Mouse (Mus musculus): ENCODE measurements at regions not wholly inside any gene's neighbourhood (a gene's known extent, or its start where the extent isn't known, plus 50 kb on each side); places are given as distances from the start of the nearest gene placed in this dataset.
A peak's percentile ranks its signal among the peaks of the same experiment; 100 is the strongest.

DNA sequence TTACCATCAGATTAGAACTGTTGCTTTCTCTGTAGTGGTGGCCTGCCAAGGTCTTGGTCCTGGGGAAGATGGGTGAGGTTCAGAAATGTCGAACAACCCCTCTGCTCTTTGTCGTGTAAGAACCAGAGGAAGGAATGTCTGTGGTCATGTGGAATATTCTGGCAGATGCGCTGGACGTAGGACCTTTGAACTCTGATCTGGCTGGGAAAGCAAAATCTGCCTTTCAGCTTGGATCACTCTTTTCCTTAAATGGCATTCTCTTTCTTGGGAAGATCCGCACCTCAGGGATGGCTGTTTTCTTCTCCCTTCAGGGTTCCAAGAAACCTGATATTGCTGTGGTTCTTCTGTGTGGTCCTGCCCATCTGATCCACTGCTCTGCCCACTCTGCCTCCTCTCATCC lies 155.8 kb upstream of the Jun start:
- 87% methylated on average over 5 of the region's 5 CpGs for WGBS
- no peak for DNase-seq (ENCODE audit: low read depth, low spot score)

DNA sequence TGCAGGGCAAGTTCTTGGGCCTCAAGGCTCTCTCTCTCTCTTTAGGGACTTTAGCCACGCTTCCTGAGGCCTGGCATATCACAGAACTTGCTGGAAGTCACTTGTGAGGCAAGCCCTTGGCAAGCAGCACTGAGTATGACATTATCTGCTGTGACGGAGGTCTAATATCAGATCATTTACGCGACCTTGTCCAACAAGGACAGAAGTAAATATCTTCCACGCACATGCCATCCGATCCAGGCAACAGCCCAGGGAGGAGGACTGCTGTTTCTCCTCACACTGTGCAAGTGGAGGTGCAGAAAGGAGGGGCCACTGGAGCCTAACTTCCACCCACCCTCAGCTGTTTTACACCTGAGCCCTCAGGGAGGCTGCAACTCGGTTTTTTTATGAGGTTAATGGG lies 156.8 kb upstream of the Jun start:
- WGBS, result 82% methylated on average over 7 of the region's 7 CpGs
- no peak for DNase-seq (ENCODE audit: low read depth, low spot score)

DNA sequence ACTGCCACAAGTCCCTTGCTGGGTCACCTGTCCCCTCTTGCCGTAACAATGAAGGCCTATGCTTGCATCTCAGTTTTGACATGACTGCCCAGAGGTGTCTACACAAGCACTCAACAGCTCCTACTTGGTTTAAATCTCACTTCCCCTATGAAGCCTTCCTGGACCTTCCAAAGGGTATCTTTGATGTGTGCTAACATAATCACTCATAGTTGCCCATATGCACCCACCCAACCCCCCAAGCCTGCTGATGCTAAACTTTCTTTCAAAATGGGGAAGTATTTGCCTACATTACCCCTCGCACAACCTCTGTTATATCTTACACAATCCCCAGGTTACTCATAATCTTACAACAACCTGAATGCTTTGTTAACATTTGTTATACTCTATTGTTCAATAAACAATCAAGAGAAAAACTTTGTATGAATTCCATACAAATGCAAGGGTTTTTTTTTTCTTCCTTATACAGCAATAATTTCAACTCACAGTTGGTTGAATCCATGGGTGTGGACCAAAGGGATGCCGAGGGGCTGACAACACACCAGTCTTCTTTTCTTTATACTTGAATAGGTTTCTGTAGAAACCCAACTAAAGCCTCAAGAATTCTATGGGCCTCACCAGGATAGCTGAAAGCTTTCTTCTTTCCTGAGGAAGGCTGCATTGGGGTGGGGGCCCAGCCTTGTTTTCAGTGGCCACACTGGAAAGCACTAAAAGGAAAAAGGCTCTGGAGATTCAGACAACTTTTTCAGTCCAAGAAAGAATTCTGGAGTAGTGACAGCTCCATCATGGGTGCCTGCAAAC lies 157.5 kb upstream of the Jun start:
- no peak for DNase-seq (ENCODE audit: low read depth, low spot score)
- 89% methylated on average over 3 of the region's 3 CpGs for WGBS

DNA sequence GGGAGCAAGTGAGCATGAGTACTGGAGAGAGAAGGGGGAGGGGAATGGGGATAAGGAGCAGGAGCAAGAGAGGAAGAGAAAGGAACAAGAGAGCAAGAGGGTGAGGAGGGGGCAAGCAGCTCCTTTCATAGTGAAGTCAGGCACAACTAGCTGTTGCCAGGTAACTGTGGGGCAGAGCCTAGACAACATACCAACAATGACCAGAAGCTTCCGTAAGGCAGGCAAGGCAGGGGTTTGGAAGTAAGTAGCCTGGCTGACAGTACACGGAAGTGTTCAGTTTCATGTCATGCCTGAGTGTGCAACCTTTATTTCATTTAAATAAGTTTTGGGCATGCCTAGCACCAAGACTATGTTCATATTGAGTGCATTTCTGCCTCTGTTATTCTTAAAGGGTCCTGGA lies 160.5 kb upstream of the Jun start:
- 88% methylated on average over 2 of the region's 2 CpGs for WGBS
- no peak for DNase-seq (ENCODE audit: low read depth, low spot score)

DNA sequence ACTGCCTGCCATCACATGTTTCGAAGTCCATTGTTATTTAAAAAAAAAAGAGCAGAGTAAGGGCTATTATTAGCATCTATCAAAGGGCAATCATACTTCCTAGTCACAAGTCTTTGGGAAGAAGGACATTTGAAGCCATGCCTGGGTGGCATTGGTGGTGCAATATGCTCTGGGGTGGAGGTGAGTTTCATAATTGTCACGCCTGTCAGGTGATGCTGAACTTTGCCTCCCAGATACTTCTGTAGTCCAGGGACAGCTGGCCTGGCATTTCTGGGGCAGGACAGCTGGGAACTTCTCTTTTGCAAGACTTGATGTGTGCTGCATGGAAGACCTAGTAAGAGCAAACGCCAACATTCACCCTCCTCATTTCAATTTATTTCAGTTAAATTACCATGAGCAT lies 161.0 kb upstream of the Jun start:
- DNase-seq (ENCODE audit: low read depth, low spot score), result no peak
- WGBS, result 64% methylated on average over 3 of the region's 3 CpGs

DNA sequence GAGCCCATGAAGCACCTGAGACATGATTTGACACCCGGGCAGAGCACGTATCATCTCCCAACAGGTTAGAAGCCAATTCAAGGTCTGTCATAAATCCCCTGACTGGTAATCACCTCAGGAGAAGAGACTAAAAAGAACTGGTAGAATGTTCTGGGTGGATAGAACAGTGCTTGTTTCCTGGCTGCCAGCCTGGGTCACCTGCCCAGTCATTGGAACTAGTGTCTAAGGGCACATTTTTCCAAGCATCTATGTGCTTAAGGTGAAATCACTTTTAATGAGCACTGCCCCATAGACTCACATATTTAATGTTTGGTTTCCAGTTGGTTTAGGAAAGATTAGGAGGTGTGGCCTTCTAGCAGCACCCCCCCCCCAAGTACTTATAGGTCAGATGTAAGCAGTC lies 162.0 kb upstream of the Jun start:
- WGBS, result 99% methylated on average over 2 of the region's 2 CpGs
- DNase-seq (ENCODE audit: low read depth, low spot score), result no peak

DNA sequence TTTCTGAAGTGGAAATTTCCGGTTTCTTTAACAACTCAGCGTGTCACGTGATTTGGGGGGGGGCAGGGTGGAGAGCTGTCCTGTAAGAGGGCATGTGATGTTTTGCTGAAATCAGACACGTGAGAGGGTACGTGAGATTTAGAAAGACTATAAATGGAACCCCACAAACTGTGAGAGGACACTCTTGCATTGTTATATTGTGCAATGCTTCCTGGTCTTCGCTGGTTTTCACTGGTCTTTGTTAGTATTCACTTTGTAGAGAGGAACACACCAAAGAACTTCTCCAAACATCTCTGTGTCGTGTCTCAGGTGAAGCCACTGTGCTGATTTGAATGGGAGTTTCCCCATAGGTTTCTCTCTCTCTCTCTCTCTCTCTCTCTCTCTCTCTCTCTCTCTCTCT lies 163.2 kb upstream of the Jun start:
- WGBS, result 82% methylated on average over 7 of the region's 7 CpGs
- no peak for DNase-seq (ENCODE audit: low read depth, low spot score)

DNA sequence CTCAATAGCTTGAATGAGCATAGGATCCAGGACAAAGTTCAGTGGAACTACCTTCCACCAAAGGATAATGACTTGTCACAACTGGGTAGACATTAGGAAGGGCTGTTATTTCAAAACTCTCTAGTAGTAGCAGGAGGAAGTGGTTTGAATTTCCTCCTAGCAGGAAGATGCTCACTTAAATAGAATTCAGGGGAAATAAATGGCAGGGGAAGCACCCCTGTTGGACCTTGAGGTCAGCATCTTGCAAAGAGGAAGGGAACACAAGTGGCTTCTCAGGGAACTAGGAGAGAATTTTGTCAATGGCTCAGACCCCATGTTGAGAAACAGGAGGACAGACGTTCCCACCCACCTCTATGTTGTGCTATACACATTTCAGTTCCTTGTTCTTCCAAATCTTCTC lies 178.4 kb upstream of the Jun start:
- no peak for DNase-seq (ENCODE audit: low read depth, low spot score)
- 82% methylated on average over 1 of the region's 1 CpGs for WGBS

DNA sequence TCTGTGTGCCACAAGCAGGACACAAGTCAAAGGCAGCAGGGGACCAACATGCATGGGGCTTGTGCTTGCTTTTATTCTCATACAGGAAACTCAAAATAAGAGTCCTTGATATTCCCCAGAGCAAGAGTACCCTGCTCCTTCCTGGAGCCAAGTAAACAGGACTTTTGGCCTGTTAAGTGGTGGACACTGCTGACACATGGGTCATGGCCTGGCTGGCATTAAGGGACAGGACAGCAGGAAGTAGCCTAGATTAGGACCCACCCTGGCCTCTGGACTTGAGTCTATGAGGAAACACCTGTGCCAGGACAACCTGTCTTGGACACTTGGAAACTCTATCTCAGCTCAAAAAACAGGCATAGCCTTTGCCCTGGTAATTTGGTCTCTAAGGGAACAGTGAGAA lies 181.0 kb upstream of the Jun start:
- peak; percentile 31 for DNase-seq (ENCODE audit: low read depth, low spot score)

DNA sequence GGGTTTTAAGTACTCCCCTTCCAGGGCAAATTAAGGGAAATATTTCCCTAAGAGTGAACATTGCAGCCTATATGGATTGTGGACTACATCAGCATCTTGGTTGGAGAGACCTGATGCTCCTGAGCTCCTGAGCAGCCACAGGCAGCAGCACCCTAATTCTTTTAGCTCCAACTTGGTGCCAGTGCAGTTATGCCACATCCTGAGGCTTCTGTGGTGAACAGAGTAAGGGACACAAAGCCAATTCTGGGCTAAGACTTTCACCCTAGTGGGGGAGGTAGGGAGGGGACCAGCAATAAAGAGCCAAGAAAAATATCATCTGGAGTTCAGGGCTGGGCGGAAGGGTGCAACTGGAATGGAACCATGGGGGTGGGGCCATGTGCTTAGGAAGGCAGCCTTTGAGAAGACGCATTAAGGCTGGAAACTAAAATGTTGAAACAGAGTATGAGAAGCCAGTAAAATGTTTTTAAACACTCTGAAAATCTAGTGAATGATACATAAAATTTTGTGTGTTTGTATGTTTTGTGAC lies 182.1 kb upstream of the Jun start:
- WGBS, result 57% methylated on average over 2 of the region's 2 CpGs

DNA sequence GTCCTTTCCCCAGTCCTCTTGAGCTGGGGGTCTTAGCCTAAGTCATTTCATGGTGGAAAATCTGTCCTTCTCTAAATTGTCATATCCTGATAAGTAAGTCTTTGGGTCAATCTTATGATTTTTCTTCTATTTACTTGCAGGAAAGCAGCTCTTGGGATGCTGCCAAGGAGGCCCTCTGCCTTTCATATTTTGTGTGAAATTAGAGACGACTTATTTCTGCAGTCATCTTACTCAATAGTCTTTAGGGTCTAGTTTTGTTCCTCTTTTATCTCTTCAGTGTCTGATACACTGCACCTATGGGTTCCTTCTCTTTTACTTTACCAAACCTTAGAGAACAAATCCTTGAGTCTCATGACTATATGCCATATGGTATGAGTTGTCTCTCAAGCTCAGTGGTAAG lies 196.0 kb upstream of the Jun start:
- 51% methylated on average over 1 of the region's 1 CpGs for WGBS
- DNase-seq (ENCODE audit: low read depth, low spot score), result no peak

More for the DNA sequence above, 182.1 kb upstream of the Jun start:
- no peak for DNase-seq (ENCODE audit: low read depth, low spot score)

DNA sequence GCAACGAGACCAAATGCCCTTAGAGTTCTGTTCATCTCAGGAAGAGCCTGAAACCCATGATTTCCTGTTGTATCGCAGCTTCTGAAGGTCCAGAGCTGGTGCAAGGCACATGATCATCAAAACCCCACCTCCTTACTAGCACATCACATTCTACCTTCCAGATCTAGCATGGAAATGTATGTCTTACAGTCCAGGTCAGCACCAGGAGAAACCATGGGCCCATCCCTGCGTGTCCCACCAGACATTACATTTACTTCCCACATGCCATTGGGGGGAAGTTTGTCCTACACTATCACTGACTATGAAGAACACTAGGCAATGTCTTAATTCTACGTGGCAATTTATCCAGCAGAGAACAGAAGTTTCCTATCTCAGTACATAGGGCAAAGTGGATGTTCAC lies 197.0 kb upstream of the Jun start:
- WGBS, result 87% methylated on average over 4 of the region's 4 CpGs

DNA sequence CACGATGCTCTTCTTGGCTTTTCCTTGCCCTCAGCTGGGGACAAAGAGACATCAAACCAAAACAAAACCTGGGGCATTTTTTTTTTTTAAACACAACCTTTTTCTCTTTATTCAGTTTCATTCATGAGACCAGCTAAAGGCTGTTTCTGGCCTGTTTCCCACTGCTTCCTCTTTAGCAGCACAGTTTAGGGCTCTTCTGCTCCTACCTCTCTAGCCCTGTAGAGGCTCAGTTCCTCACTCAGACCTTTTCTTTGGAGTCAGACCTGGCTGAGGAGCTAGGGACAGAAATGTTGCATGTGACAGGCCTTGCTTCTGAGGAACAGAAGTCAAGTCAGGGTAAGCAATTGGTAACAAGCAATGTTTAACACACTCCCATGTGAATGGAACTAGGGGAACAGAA lies 198.1 kb upstream of the Jun start:
- DNase-seq (ENCODE audit: low read depth, low spot score), result no peak
- 56% methylated on average over 1 of the region's 1 CpGs for WGBS

More for the DNA sequence above, 197.0 kb upstream of the Jun start:
- DNase-seq (ENCODE audit: low read depth, low spot score), result no peak

DNA sequence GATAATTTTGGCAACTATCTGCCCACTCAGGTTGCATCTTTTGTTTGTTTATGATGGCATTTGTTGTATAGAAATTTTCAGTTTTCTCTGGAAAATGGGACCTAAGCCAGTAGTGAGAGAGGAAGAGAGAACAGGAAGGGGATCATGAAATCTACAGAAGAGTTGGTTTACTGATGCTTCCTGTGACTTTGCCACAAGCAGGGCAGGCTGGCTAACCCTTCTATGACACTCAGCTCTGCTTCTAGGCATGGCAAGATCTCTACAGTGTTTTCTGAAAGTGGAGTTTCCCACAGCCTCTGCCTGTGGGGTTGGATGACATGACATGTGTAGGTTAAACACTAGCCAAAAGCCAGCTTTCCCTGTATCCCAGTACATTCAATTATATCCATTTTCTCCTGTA lies 217.7 kb upstream of the Jun start:
- DNase-seq (ENCODE audit: low read depth, low spot score), result no peak

DNA sequence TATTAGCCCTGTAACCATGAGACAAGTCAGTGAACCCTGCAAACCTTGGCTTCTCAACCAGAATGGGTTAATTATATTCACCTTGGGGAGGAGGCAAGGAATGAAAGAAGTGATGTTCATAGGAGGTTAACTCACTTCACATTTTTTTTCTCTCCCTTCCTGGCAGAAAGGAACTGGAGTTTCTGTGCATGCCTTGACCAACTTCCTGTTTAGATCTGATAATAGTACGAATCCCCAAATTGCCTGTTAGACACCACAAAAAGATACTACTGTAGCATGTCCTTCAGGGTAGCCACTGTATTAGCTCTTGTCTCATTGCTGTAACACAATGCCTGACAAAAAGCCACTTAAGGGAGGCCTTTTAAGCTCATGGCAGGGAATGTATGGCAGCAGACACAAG lies 218.4 kb upstream of the Jun start:
- 61% methylated on average over 1 of the region's 1 CpGs for whole genome bisulfite sequencing
- DNase-seq (ENCODE audit: low read depth, low spot score), result no peak

DNA sequence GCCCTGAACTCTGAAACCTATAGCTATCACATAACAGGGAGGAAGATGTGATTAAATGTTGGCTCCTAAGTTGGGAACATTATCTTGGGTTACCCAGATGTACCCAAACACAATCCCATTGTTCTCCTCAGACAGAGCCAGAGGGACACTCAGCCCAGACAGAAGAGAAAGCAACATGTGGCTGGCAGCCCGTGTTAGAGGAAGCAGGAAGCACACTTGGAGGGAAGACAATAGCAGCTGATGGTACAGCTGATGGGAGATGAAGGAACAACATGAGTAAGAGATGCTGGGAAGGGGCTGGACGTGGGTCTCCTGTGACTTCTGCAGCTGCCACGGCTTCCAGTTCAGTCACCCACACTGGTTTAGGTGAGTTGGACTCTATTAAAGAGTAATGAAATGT lies 224.2 kb upstream of the Jun start:
- WGBS, result 69% methylated on average over 3 of the region's 3 CpGs
- no peak for DNase-seq (ENCODE audit: low read depth, low spot score)

DNA sequence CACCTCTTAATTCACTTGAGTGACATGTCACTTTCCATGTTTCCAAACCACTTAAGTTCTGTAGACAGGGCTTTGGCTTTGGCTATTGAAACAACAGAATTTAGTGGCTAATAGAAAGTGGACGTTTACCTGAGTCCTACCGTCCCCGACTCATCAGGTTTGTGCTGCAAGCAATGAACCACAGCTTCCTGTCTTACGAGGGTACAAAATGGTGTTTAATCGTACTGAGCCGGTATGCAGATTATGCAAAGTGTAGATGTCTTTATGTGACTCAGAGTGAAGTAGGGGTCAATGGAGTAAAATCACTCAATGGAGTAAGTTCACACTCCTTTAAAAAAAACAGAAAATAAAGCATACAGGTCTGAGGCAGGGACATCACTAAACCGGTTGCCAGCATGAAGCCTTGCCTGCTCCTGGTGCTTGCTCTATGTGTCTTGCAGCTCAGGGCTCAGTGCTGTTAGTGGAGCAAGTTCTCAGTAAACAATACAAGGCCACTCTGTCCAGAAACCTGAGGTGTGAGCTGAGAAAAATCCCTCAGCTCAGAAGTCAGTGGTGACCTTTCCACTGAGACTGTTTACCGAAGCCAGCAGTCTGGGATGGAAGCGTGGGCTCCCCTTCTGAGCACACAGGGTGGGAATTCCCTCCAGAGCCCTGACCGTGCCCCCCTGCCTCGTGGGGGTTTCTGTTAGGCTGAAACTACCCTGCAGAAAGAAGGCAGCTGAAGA lies 226.1 kb upstream of the Jun start:
- WGBS, result 31% methylated on average over 11 of the region's 11 CpGs
- no peak for DNase-seq (ENCODE audit: low read depth, low spot score)

DNA sequence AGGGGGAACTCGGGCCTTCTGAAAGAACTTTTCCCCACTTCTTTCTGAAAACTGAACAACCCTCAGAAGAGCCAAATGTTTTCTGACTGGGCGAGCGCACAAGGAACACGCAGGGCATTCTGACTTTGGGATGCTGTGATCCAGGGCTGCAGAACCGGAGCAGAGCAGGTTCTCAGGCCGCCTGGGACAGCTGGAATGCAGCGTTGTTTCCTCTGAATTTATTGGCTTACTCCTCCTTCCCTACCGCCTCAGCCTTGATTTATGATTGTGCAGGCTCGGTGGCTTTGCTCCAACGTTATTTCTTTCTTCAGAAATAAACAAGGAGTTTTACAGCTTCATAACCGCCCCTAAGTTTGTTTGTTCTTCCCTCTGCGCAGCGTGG lies 226.7 kb upstream of the Jun start:
- peak; percentile 66 for DNase-seq (ENCODE audit: low read depth, low spot score)
- WGBS, result 10% methylated on average over 13 of the region's 13 CpGs

DNA sequence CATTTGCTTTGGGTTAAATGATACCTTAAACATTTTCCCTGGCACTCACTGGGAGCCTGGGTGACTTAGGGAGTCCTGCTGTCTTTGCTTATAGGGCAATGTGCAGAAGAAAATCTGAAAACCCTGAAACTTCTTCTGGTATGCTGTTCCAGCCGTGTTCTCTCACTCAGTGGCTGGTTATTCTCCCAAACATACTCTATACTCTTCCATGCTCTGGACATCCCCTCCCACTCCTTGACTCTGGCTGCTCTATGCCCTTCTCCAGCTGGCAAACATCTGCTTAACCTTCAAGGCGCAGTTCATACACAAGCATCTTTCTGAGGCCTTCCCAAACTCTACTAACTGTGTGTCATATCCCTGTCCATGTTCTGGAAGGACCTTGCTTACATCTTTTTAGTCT lies 227.2 kb upstream of the Jun start:
- DNase-seq (ENCODE audit: low read depth, low spot score), result no peak
- WGBS, result 42% methylated on average over 2 of the region's 2 CpGs

DNA sequence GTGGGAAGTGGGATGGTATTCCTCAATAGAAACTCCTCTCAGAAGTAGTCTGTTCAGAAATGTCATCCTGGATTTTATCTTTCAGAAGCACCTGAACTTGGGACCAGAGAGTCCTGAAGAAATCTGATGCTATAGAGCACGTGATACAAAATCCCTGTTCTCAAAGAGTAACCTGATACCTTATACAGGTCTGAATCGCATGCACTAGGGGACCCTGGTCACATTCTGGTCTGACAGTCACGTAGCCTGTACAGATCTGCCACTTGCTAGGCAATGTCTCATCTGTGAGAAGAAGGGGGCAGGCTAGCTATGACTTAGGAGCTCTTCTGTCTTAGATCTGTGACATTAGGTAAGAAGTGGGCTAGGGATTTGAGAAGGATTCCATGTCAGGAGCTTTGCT lies 230.1 kb upstream of the Jun start:
- DNase-seq (ENCODE audit: low read depth, low spot score), result no peak
- 87% methylated on average over 3 of the region's 3 CpGs for WGBS

DNA sequence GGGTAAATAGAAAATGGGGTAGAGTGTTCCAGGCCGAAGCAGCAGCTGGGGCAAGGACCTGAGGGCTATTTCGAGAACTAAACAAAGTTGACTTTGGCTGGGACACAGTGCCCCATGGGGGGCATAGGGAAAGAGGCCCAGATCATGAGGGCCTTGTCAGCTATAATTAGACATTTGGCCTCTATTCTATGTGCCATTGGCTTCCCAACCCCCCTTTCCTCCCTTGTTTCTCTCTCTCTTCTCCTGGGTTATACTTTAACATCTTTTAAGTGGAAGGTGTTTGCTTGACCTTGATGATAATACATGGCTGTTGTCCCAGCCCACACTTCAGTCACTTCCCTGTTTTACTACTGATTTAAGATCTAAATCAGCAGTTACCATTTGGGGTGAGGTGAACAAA lies 231.8 kb upstream of the Jun start:
- peak; percentile 70 for DNase-seq (ENCODE audit: low read depth, low spot score)

More for the DNA sequence above, 231.8 kb upstream of the Jun start:
- whole genome bisulfite sequencing, result 24% methylated on average over 2 of the region's 2 CpGs

Data from large intestine, adult 2 months (tissue).